Mouse (Mus musculus): Measurements from ENCODE around the gene Arl3. TPM values are rescaled to one million over a fixed set of nuclear protein-coding genes. Genes with fewer than 3 reads are reported as not detected.

Arl3 gene
- polyA plus RNA-seq, 1 experiment from 2014 or later, result 103 TPM

- H3K36me3 ChIP-seq, result peaks cover 32% of the 10 kb centered on the region
- H3K4me1 ChIP-seq, result peaks cover 63% of the 10 kb centered on the region
- no peaks in the 10 kb centered on the region for H3K9me3 ChIP-seq
- H3K9ac ChIP-seq, result no peak overlapping the region
- no peak for ATAC-seq (ENCODE audit: insufficient read depth, low FRiP score, low read depth)
- no peaks in the 10 kb centered on the region for H3K27me3 ChIP-seq (replicated peaks)
- peak overlapping the region; percentile 77; the same call in 1 of the 2 replicates for H3K27ac ChIP-seq
- 85% methylated on average over 4 of the region's 4 CpGs for WGBS
- H3K4me3 ChIP-seq (replicated peaks), result no peak overlapping the region
- peak overlapping the region; percentile 12; the same call in 1 of the 2 replicates for H3K4me2 ChIP-seq
Measured at GRCm38 (mm10) chr19:46509736-46510135, 63.3 kb downstream of the Arl3 start.

DNA sequence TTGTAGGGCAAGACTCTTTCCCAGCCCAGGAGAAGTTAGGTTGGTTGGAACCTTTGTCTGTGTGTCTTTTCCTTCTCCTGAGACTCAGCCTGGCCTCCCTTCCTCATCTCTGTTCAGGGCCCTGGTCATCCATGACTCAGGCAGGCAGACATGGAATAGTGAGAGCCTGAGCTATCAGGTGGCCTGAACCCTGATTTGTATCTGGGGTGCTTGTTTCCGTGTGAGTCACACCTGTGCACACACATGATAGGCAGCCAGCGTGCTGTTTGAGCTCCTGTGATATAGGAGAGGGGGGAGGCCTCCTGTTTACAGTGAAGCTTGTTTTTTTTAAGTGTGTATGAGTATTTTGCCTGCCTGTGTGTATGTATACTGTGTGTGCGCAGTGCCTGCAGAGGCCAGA lies 63.8 kb downstream of the Arl3 start:
- Histone ChIP-seq H3K27me3 (replicated peaks) (no peaks in the 10 kb centered on the region), H3K4me1 (peaks cover 67% of the 10 kb centered on the region), H3K4me3 (replicated peaks) (0 out of 2 replicates have a peak overlapping the region, but pooled peaks have one; percentile 5), H3K36me3 (peaks cover 27% of the 10 kb centered on the region), H3K9ac (no peak overlapping the region), H3K27ac (peak overlapping the region; percentile 77), H3K9me3 (no peaks in the 10 kb centered on the region), H3K4me2 (no peak overlapping the region)
- 64% methylated on average over 3 of the region's 3 CpGs for WGBS
- ATAC-seq (ENCODE audit: insufficient read depth, low FRiP score, low read depth), result peak; percentile 44; the same call in 1 of the 2 replicates

DNA sequence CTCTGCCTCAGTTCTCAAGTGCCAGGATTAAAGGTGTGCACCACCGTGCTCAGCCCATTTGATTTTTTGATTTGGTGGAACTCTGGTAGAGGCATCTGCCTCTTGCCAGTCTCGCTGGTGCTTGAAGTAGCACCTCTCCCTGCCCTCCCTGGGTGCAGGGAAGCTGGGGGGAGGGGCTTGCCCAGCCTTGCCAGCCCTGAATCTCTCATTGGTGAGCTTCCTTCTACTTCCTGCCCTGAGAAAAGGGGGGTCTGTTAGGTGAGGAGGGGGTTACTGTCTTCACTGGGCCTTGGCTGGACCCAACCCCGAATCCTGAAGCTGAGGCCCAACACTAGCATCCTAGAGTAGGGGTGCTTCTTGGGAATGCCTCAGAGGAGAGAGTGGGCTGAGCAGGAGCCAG lies 64.3 kb downstream of the Arl3 start:
- no peaks in the 10 kb centered on the region for H3K27me3 ChIP-seq (replicated peaks)
- no peak overlapping the region for H3K9ac ChIP-seq
- ATAC-seq (ENCODE audit: insufficient read depth, low FRiP score, low read depth), result no peak
- H3K4me3 ChIP-seq (replicated peaks), result 0 out of 2 replicates have a peak overlapping the region, but pooled peaks have one; percentile 5
- H3K4me2 ChIP-seq, result no peak overlapping the region
- no peaks in the 10 kb centered on the region for H3K9me3 ChIP-seq
- H3K4me1 ChIP-seq, result peaks cover 67% of the 10 kb centered on the region
- H3K36me3 ChIP-seq, result peaks cover 22% of the 10 kb centered on the region
- H3K27ac ChIP-seq, result peak overlapping the region; percentile 77
- WGBS, result 49% methylated on average over 3 of the region's 3 CpGs

GRCm38 (mm10) chr19:46507806-46508205 lies 65.2 kb downstream of the Arl3 start:
- Histone ChIP-seq H3K9me3 (no peaks in the 10 kb centered on the region), H3K4me2 (no peak overlapping the region; the same call in 1 of the 2 replicates), H3K36me3 (peaks cover 14% of the 10 kb centered on the region), H3K27me3 (replicated peaks) (no peaks in the 10 kb centered on the region), H3K4me3 (replicated peaks) (no peak overlapping the region), H3K4me1 (peaks cover 67% of the 10 kb centered on the region), H3K27ac (peak overlapping the region; percentile 77; the same call in 1 of the 2 replicates), H3K9ac (no peak overlapping the region)
- ATAC-seq (ENCODE audit: insufficient read depth, low FRiP score, low read depth), result no peak
- WGBS, result 59% methylated on average over 1 of the region's 1 CpGs

- Histone ChIP-seq H3K4me1 (peaks cover 67% of the 10 kb centered on the region), H3K36me3 (peaks cover 8% of the 10 kb centered on the region), H3K4me2 (peak overlapping the region; percentile 84; the same call in 1 of the 2 replicates), H3K27me3 (replicated peaks) (no peaks in the 10 kb centered on the region), H3K9me3 (no peaks in the 10 kb centered on the region), H3K9ac (peak overlapping the region; percentile 19; the same call in 1 of the 2 replicates), H3K4me3 (replicated peaks) (0 out of 2 replicates have a peak overlapping the region, but pooled peaks have one; percentile 7), H3K27ac (0 out of 2 replicates have a peak overlapping the region, but pooled peaks have one; percentile 77)
- no peak for ATAC-seq (ENCODE audit: insufficient read depth, low FRiP score, low read depth)
- WGBS, result 74% methylated on average over 8 of the region's 8 CpGs
Measured at GRCm38 (mm10) chr19:46507181-46507581, 65.8 kb downstream of the Arl3 start.

DNA sequence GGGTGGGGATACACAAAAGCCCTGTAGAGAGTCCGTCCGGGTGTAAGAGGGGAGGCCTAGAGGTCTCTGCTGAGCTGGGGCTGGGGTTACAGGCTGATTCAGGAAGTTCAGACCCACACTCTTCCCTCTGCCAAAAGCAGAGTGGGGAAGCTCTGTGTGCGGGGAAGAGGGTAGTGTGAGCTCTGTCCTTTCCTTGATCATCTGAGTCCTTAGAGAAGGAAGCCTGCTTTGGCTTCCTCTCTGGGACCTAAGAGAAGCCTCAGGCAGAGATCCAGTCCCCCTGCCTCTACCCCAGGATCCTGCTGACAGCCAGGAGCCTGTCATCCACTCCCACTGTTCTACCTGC lies 66.7 kb downstream of the Arl3 start:
- no peak overlapping the region for H3K4me3 ChIP-seq (replicated peaks)
- no peak for ATAC-seq (ENCODE audit: insufficient read depth, low FRiP score, low read depth)
- no peak overlapping the region for H3K9ac ChIP-seq
- peaks cover 2% of the 10 kb centered on the region for H3K36me3 ChIP-seq
- WGBS, result 53% methylated on average over 3 of the region's 3 CpGs
- no peaks in the 10 kb centered on the region for H3K27me3 ChIP-seq (replicated peaks)
- H3K9me3 ChIP-seq, result no peaks in the 10 kb centered on the region
- H3K4me2 ChIP-seq, result peak overlapping the region; percentile 84
- H3K4me1 ChIP-seq, result peaks cover 65% of the 10 kb centered on the region
- H3K27ac ChIP-seq, result no peak overlapping the region

GRCm38 (mm10) chr19:46505646-46506371 lies 67.2 kb downstream of the Arl3 start:
- 69% methylated on average over 8 of the region's 8 CpGs for WGBS
- H3K27me3 ChIP-seq (replicated peaks), result no peaks in the 10 kb centered on the region
- no peak overlapping the region for H3K9ac ChIP-seq
- peak overlapping the region; percentile 84 for H3K4me2 ChIP-seq
- peak overlapping the region; percentile 100 for H3K27ac ChIP-seq
- peaks cover 62% of the 10 kb centered on the region for H3K4me1 ChIP-seq
- H3K4me3 ChIP-seq (replicated peaks), result peak overlapping the region; percentile 92; the same call in 1 of the 2 replicates
- H3K9me3 ChIP-seq, result no peaks in the 10 kb centered on the region
- peaks cover 2% of the 10 kb centered on the region for H3K36me3 ChIP-seq
- no peak for ATAC-seq (ENCODE audit: insufficient read depth, low FRiP score, low read depth)

DNA sequence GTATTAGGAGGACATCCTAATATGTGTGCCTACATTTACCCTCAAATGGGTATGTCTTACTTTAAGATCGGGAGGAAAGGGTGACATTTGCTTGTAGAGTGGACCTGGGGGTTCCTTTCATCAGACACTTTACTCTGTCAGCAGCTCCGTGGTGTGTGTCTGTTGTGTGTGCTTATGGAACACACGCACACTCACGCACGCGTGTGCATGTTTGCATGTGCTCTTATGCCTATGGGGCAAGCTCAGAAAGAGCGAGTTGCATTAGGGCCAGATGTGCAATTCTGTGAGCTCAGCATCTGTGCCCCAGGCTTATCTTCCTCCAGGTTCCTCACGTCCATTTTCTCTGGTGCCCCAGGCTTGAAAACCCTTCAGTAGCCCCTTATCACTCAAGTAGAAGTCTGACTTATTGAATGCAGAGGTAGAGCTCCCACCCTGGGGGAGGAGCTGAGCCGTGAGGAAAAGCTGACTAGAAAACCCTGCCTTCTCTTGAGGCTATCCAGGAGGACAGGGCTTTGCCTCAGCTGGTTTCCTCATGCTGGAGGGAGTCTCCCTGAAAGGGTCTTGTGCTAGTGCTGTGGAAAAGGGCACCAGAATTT lies 68.1 kb downstream of the Arl3 start:
- 50% methylated on average over 9 of the region's 9 CpGs for WGBS
- ATAC-seq (ENCODE audit: insufficient read depth, low FRiP score, low read depth), result no peak
- H3K4me1 ChIP-seq, result peaks cover 55% of the 10 kb centered on the region

DNA sequence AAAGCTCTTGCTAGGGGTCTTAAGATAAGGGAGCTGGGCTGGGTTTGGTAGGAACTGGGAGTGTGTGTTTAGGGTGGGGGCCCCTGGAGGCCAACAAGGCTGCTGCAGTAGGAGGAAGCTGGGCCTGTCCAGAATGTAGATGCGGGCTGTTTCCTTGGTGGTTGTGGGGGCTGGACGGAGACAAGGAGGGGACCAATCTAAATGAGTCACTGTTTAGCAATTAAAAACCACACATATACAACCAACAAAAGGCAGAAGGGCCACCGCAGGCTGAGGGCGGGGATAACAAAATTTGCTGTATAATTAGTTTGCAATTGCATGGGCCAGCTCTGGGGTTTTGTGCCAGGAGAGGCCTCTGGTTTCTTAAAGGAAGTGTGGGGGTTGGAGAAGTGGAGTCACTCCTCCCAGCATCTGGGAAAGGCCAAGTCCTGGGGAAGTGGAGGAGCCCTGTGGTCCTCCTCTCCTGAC lies 68.9 kb downstream of the Arl3 start:
- Histone ChIP-seq H3K4me2 (peak overlapping the region; percentile 84), H3K27ac (peak overlapping the region; percentile 100), H3K4me1 (peaks cover 47% of the 10 kb centered on the region), H3K27me3 (replicated peaks) (no peaks in the 10 kb centered on the region), H3K36me3 (peaks cover 2% of the 10 kb centered on the region), H3K9me3 (no peaks in the 10 kb centered on the region), H3K9ac (peak overlapping the region; percentile 97), H3K4me3 (replicated peaks) (peak overlapping the region; percentile 92)
- 3% methylated on average over 4 of the region's 4 CpGs for WGBS
- ATAC-seq (ENCODE audit: insufficient read depth, low FRiP score, low read depth), result no peak; the same call in 1 of the 2 replicates

More for the DNA sequence above, 68.1 kb downstream of the Arl3 start:
- H3K4me3 ChIP-seq (replicated peaks), result peak overlapping the region; percentile 92
- H3K36me3 ChIP-seq, result peaks cover 2% of the 10 kb centered on the region
- H3K9me3 ChIP-seq, result no peaks in the 10 kb centered on the region
- H3K4me2 ChIP-seq, result peak overlapping the region; percentile 84
- H3K27ac ChIP-seq, result peak overlapping the region; percentile 100
- peak overlapping the region; percentile 97; the same call in 1 of the 2 replicates for H3K9ac ChIP-seq
- no peaks in the 10 kb centered on the region for H3K27me3 ChIP-seq (replicated peaks)

DNA sequence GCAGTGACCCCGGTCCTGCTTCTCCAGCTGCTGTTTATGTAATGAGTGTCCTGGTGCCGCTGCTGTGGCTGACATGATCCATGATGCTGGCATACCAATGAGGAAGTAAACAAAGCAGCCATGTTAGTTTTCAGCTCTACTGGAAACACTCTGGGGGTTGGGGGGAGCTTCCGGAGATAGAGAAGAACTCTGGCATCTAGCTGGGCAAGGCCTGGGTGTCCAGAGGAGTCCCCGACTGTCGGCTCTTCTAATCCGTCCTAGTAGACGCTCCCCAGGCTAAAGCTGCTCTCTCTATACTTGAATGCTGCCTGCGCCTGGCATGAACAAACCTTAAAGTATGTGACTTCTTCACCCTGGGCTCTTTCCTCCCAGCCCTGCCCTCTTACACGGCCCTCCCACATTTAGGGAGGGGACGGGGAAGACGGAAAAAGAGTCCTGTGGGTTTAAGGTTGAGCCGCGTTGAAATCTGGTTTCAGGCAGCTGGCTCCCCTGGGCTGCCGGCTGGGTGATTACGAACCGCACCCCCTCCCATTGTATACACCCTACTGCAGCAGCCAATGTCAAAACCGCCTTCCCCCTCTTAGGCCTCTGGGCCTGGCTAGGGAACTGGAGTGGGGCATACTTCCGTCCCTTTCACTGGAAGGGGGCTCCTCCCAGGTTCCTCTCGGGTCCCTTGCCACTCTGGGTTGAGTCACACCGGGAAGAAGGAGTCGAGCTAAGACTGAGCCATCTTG lies 69.5 kb downstream of the Arl3 start:
- under 1% methylated on average over 21 of the region's 21 CpGs for WGBS
- no peaks in the 10 kb centered on the region for H3K9me3 ChIP-seq
- peak; percentile 61 for ATAC-seq (ENCODE audit: insufficient read depth, low FRiP score, low read depth)
- peaks cover 41% of the 10 kb centered on the region for H3K4me1 ChIP-seq
- peak overlapping the region; percentile 97 for H3K9ac ChIP-seq
- peak overlapping the region; percentile 100 for H3K27ac ChIP-seq
- H3K36me3 ChIP-seq, result peaks cover 2% of the 10 kb centered on the region
- no peaks in the 10 kb centered on the region for H3K27me3 ChIP-seq (replicated peaks)
- peak overlapping the region; percentile 84 for H3K4me2 ChIP-seq
- H3K4me3 ChIP-seq (replicated peaks), result peak overlapping the region; percentile 92

DNA sequence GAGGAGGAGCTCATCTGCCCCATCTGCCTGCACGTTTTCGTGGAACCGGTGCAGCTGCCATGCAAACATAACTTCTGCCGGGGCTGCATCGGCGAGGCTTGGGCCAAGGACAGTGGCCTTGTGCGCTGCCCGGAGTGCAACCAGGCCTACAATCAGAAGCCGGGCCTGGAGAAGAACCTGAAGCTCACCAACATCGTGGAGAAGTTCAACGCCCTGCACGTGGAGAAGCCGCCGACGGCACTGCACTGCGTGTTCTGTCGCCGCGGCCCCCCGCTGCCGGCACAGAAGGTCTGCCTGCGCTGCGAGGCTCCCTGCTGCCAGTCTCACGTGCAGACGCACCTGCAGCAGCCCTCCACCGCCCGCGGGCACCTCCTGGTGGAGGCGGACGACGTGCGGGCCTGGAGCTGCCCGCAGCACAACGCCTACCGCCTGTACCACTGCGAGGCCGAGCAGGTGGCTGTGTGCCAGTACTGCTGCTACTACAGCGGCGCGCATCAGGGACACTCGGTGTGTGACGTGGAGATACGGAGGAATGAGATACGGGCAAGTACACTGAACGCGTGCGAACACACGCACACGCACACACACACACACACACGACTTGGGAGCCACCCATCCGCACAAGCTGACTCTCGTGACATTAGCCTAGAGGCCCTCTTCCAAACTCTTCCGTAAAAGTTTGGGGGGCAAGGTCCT lies 70.4 kb downstream of the Arl3 start:
- Histone ChIP-seq H3K27me3 (replicated peaks) (no peaks in the 10 kb centered on the region), H3K36me3 (peaks cover 2% of the 10 kb centered on the region), H3K9me3 (no peaks in the 10 kb centered on the region), H3K9ac (peak overlapping the region; percentile 97), H3K4me2 (peak overlapping the region; percentile 84), H3K4me3 (replicated peaks) (peak overlapping the region; percentile 92), H3K27ac (peak overlapping the region; percentile 100), H3K4me1 (peaks cover 32% of the 10 kb centered on the region)
- peak; percentile 4; the same call in 1 of the 2 replicates for ATAC-seq (ENCODE audit: insufficient read depth, low FRiP score, low read depth)
- WGBS, result under 1% methylated on average over 53 of the region's 53 CpGs
